ENCODE assay signal across 17 mouse cellular contexts in genomic region chr7:119800488-119800887, GRCm38 (mm10). TPM values are rescaled to one million over a fixed set of nuclear protein-coding genes. Genes with fewer than 3 reads are reported as not detected.
DNase-seq lines count a peak whose midpoint lies in the region; ATAC-seq and TF ChIP-seq lines count a peak whose summit lies in the region.
"Had no signal": no experiment of that assay in that cellular context is flagged by ENCODE, and none has a peak within 500 bp of the region (broad histone marks: within the 10 kb centered on the region; RNA-seq: fewer than 3 reads in every experiment).

No protein-coding gene starts in this region.

- H3K4me3 ChIP-seq in layer of hippocampus, adult 2 months: no peak overlapping the region
- H3K4me3 ChIP-seq: embryonic facial prominence, embryonic 15.5 days; forebrain, embryonic 15.5 days; liver, embryonic 15.5 days; megakaryocyte, embryonic 14.5 days had no signal

- TF ChIP-seq CTCF in layer of hippocampus, adult 2 months (conservative IDR thresholded peaks at IDR 0.05): peak; percentile 49

- no peak overlapping the region for H3K27ac ChIP-seq in layer of hippocampus, adult 2 months
- H3K27ac ChIP-seq: embryonic facial prominence, embryonic 15.5 days; forebrain, embryonic 15.5 days; hindbrain, embryonic 14.5 days; liver, embryonic 15.5 days had no signal

- ATAC-seq in megakaryocyte-erythroid progenitor cell, adult 5-6 weeks (replicated peaks; ENCODE audit: low FRiP score, low TSS enrichment, poor library complexity, severe bottlenecking): no peak
- ATAC-seq: forebrain, embryonic 15.5 days; Patski had no signal

- DNase-seq in adrenal gland, postnatal 14 days: peak; percentile 11
- no peak for DNase-seq in adrenal gland, postnatal 25 days
- DNase-seq in layer of hippocampus, adult 2 months (ENCODE audit: low spot score in 2 of 2): no peak
- DNase-seq in layer of hippocampus, adult 9-10 months (ENCODE audit: low spot score): no peak
- peak; percentile 6 for DNase-seq in thymus, postnatal 4 days
- no peak for DNase-seq in thymus, postnatal 25 days
- no peak for DNase-seq in layer of hippocampus, postnatal 10 days (ENCODE audit: low spot score in 2 of 2)
- DNase-seq: gastrocnemius, postnatal 36 days; right cerebral cortex, postnatal 25 days had no signal

RNA-seq across cellular contexts. Expression of gene Eri2, which starts 6.6 kb away (rescaled TPM):
- 7.5 and 9.4 TPM in 2 replicates for total RNA-seq in adrenal gland, postnatal 14 days (2021)
- total RNA-seq in adrenal gland, postnatal 25 days (2021): 7.3 and 7.8 TPM in 2 replicates
- total RNA-seq in layer of hippocampus, adult 2 months (2021): 1 to 10 TPM; 9.0 to 9.3 TPM
- total RNA-seq in megakaryocyte-erythroid progenitor cell, adult 5-6 weeks (2014; fragmentation: Nextera tagmentation): 23.0 and 32.7 TPM in 2 replicates
- total RNA-seq in megakaryocyte-erythroid progenitor cell, adult 5-6 weeks (2017): 19.5 and 20.3 TPM in 2 replicates
- 1 to 10 TPM; 7.1 to 9.6 TPM for total RNA-seq in layer of hippocampus, postnatal 10 days (2021)

RNA-seq across cellular contexts. Expression of gene Rexo5, which starts 6.7 kb away (rescaled TPM):
- 6.8 and 13.3 TPM in 2 replicates for total RNA-seq in adrenal gland, postnatal 14 days (2021)
- total RNA-seq in adrenal gland, postnatal 25 days (2021): 8.6 and 9.4 TPM in 2 replicates
- 1 to 10 TPM; 1.7 to 2.2 TPM for total RNA-seq in layer of hippocampus, adult 2 months (2021)
- total RNA-seq in megakaryocyte-erythroid progenitor cell, adult 5-6 weeks (2014; fragmentation: Nextera tagmentation): 68.4 and 72.0 TPM in 2 replicates
- 44.8 and 45.8 TPM in 2 replicates for total RNA-seq in megakaryocyte-erythroid progenitor cell, adult 5-6 weeks (2017)
- total RNA-seq in layer of hippocampus, postnatal 10 days (2021): 1 to 10 TPM; 3.6 to 4.6 TPM

RNA-seq across cellular contexts. Expression of gene Acsm3, which starts 39.8 kb away (rescaled TPM):
- total RNA-seq in adrenal gland, postnatal 14 days (2021): 52.8 and 59.7 TPM in 2 replicates
- 38.2 and 46.5 TPM in 2 replicates for total RNA-seq in adrenal gland, postnatal 25 days (2021)
- total RNA-seq in layer of hippocampus, adult 2 months (2021): under 1 TPM in 1 of 2 experiments, not detected in 1; 0.12 TPM
- not detected in 2 replicates for total RNA-seq in megakaryocyte-erythroid progenitor cell, adult 5-6 weeks (2014; fragmentation: Nextera tagmentation)
- total RNA-seq in megakaryocyte-erythroid progenitor cell, adult 5-6 weeks (2017): 0.23 TPM in 1 of 2 replicates, not detected in the other
- not detected for total RNA-seq in layer of hippocampus, postnatal 10 days (2021)
- total RNA-seq: left cerebral cortex, postnatal 10 days had no signal

Comparison
In these comparisons a context has a peak if more than half of its experiments do, and no peak if none do; other contexts are left out.
1. DNase-seq: peak in adrenal gland, postnatal 14 days (single experiment) and thymus, postnatal 4 days (single experiment); none in adrenal gland, postnatal 25 days (single experiment), layer of hippocampus, adult 2 months (0 of 2), layer of hippocampus, adult 9-10 months (single experiment), thymus, postnatal 25 days (single experiment) and layer of hippocampus, postnatal 10 days (0 of 2).
2. RNA of gene Acsm3, which starts 39.8 kb away (total RNA-seq): 52.8 to 59.7 TPM in adrenal gland, postnatal 14 days and 38.2 to 46.5 TPM in adrenal gland, postnatal 25 days; 0.12 TPM in layer of hippocampus, adult 2 months, not detected in layer of hippocampus, postnatal 10 days and 0.23 TPM in megakaryocyte-erythroid progenitor cell, adult 5-6 weeks; every median in the first group is over 10 times any median in the second.